Mouse (Mus musculus) liver, embryonic 14 days (tissue): ENCODE results near the gene Asic5. TPM values are rescaled to one million over a fixed set of nuclear protein-coding genes. Genes with fewer than 3 reads are reported as not detected.

Experiments used
- polyA plus RNA-seq: library from polyadenylated mRNA; depleted of rRNA; stranded (reverse); fragments of >200 nt; gene quantifications from 2 replicates; pipeline ENCODE4 v1.2.3, GENCODE M21; 2012; rRNA removed

Asic5 gene
- polyA plus RNA-seq = not detected in 2 replicates

GRCm38 (mm10) chr3:81981990-81982389 lies at the start of gene Asic5:
Gene Asic5 (plus strand): TSS chr3:81982290.

GRCm38 (mm10) chr3:81976102-81976501 lies 6.0 kb upstream of the Asic5 start, which contains the start of gene Tdo2:
Gene Tdo2 (minus strand): TSS chr3:81976202.

Other genes starting within 250 kb of the Asic5 start
- gene Ctso, start 49.7 kb upstream of the Asic5 start, polyA plus RNA-seq = 2.4 and 2.9 TPM in 2 replicates
- gene Tdo2, start 6.1 kb upstream of the Asic5 start, polyA plus RNA-seq = 0.01 and 0.02 TPM in 2 replicates
- gene Gucy1b1, start 92.4 kb downstream of the Asic5 start, polyA plus RNA-seq = 4.6 and 4.7 TPM in 2 replicates
- gene Gucy1a1, start 163.5 kb downstream of the Asic5 start, polyA plus RNA-seq = 2.8 and 3.3 TPM in 2 replicates